Mouse (Mus musculus) embryonic fibroblast, embryonic 13.5 days (primary cell): ENCODE results near the gene Dazap1.

Experiments used
- CTCF ChIP-seq: IDR thresholded peaks from 2 replicates; pipeline ENCODE4 v1.5.1; 2011; ENCODE audit warnings: mild to moderate bottlenecking, control low read depth, low read length, moderate library complexity, borderline replicate concordance; ENCODE audit not compliant: insufficient read depth
- POLR2A ChIP-seq: IDR thresholded peaks from 2 replicates; pipeline ENCODE4 v1.6.1; 2011; ENCODE audit warnings: low read depth, mild to moderate bottlenecking, control low read depth, low read length, moderate library complexity

DNA sequence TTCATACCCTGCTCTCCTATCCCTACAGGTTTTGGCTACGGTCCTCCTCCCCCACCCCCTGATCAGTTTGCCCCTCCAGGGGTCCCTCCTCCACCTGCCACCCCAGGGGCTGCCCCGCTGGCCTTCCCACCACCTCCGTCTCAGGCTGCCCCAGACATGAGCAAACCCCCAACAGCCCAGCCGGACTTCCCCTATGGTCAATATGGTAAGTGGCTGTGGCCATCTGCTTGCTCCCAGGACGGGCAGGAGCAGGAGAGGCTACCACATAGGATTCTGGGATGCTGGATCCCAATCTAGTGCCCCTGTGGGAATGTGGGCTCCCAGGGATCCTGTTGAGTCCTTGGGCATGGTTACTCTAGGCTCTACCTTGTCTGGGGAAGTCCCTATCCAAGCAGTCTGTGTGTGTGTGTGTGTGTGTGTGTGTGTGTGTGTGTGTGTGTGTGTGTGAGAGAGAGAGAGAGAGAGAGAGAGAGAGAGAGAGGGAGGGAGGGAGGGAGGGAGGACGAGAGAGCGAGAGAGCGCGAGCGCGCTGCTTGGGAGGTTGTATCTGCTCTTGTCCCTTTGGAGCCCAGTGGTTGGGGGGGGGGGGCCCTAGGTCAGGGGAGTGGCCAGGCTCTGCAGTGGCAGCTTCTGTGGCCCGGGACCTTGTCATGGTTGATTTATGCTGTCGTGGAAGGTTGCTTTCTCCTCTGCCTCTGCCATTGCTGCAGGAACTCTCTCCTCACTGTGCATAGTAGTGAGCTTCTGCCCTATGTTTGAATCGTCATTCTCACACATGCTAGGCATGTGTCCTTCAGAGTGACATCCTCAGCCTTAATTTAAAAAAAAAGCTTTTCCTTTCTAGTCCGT lies 24.2 kb downstream of the Dazap1 start:
- TF ChIP-seq POLR2A (no peak), CTCF (no peak)
